Mouse (Mus musculus) midbrain, embryonic 11.5 days (tissue): ENCODE results near the gene Wdr25. TPM values are rescaled to one million over a fixed set of nuclear protein-coding genes. Genes with fewer than 3 reads are reported as not detected.

Experiments
- ATAC-seq: fragments of 200-750 bp; cut with Nextera tagmentation; 2 replicates; pipeline ENCODE4 v1.8.0; 2017; ENCODE audit warnings: moderate TSS enrichment, moderate library complexity; ENCODE audit not compliant: low FRiP score
- DNase-seq: peaks from one replicate; pipeline ENCODE4 v3.0.0; 2015; ENCODE audit warnings: low spot score; ENCODE audit errors: missing footprints
- H3K27ac ChIP-seq: fragments of 300-500 bp; sonication (generic); 2 replicates; pipeline ENCODE4 v1.5.1; 2014; ENCODE audit warnings: low read depth, low read length
- H3K27me3 ChIP-seq: fragments of 300-500 bp; sonication (generic); 2 replicates; pipeline ENCODE4 v1.6.1; 2014; ENCODE audit warnings: mild to moderate bottlenecking, low read length, moderate library complexity, mixed read lengths; ENCODE audit not compliant: control insufficient read depth, insufficient read depth
- H3K36me3 ChIP-seq: fragments of 300-500 bp; sonication (generic); 2 replicates; pipeline ENCODE4 v1.6.1; 2014; ENCODE audit warnings: mild to moderate bottlenecking, low read length, moderate library complexity, mixed read lengths; ENCODE audit not compliant: control insufficient read depth, insufficient read depth
- H3K4me1 ChIP-seq: fragments of 300-500 bp; sonication (generic); 2 replicates; pipeline ENCODE4 v1.6.1; 2014; ENCODE audit warnings: low read length; ENCODE audit not compliant: control insufficient read depth, insufficient read depth
- H3K4me2 ChIP-seq: fragments of 300-500 bp; sonication (generic); 2 replicates; pipeline ENCODE4 v1.6.1; 2014; ENCODE audit warnings: mild to moderate bottlenecking, moderate library complexity
- H3K4me3 ChIP-seq: fragments of 300-500 bp; sonication (generic); 2 replicates; pipeline ENCODE4 v1.5.1; 2014; ENCODE audit warnings: low read depth, low read length
- H3K9ac ChIP-seq: fragments of 300-500 bp; sonication (generic); 2 replicates; pipeline ENCODE4 v1.6.1; 2014; ENCODE audit warnings: low read length
- H3K9me3 ChIP-seq: fragments of 300-500 bp; sonication (generic); 2 replicates; pipeline ENCODE4 v1.6.1; 2016; ENCODE audit warnings: low read length; ENCODE audit not compliant: control insufficient read depth
- WGBS: fragments of 180-500 bp; shearing (Covaris S2); extraction: QIAGEN DNeasy Blood & Tissue Kit; methylation state at CpG from one replicate; pipeline ENCODE4 v1.1.7; 2014; 5-methylcytosine and 5-hydroxymethylcytosine counted together
- polyA plus RNA-seq: library from polyadenylated mRNA; unstranded; fragments of >200 nt; fragmentation: Nextera tagmentation; extraction: Ambion mirVana; gene quantifications from 2 replicates; pipeline ENCODE4 v1.2.1, GENCODE M21; 2014

Wdr25 gene
- polyA plus RNA-seq, 1 experiment from 2014 or later = 4.7 TPM

DNA sequence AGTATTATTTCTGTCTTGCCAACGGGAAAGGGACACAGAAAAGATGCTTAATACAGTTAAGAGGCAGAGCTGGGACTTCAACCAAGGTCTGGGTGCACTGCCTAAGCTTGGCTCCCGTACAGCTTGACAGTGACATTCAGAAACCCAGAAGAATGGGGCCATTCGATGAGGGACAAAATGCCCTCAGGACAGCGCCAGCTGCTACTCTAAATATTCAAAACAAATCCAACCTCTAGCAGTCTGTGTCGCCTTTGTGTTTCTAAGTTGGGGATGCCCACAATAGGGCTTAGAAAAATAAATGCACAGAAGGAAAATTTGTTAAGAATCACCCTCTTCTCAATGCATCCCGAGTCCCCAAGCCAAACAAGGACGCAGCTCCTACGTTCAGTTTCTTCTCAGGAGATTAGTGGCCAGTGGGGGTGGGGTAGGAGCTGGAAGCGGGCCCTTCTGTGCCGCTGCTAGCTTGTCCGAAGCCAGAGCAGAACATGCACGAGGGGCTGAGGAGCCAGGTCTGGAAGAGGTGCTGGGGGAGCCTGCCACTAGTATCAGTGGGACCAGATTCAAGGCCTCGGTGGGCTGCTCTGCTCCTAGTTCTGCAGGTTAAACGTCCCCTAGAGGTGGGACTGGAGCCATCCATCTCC, 144.9 kb downstream of the Wdr25 start:
- Histone ChIP-seq H3K9ac (peak overlapping the region; percentile 10; the same call in 1 of the 2 replicates), H3K4me2 (peak overlapping the region; percentile 10; the same call in 1 of the 2 replicates), H3K36me3 (no peaks in the 10 kb centered on the region), H3K9me3 (no peaks in the 10 kb centered on the region), H3K27me3 (peaks cover 4% of the 10 kb centered on the region), H3K27ac (peak overlapping the region; percentile 47), H3K4me3 (no peak overlapping the region), H3K4me1 (peaks cover 12% of the 10 kb centered on the region)
- DNase-seq (peak; percentile 84), ATAC-seq (peak; percentile 63)
- WGBS = 29% methylated on average over 14 of the region's 14 CpGs

GRCm38 (mm10) chr12:109039311-109039710, 145.9 kb downstream of the Wdr25 start:
- peaks cover 12% of the 10 kb centered on the region for H3K4me1 ChIP-seq
- ATAC-seq = no peak
- DNase-seq = no peak
- H3K4me3 ChIP-seq = no peak overlapping the region
- H3K9me3 ChIP-seq = no peaks in the 10 kb centered on the region
- H3K4me2 ChIP-seq = no peak overlapping the region
- WGBS = 85% methylated on average over 7 of the region's 7 CpGs
- no peaks in the 10 kb centered on the region for H3K27me3 ChIP-seq
- H3K27ac ChIP-seq = no peak overlapping the region
- H3K36me3 ChIP-seq = no peaks in the 10 kb centered on the region
- no peak overlapping the region for H3K9ac ChIP-seq

- Histone ChIP-seq H3K36me3 (no peaks in the 10 kb centered on the region), H3K27me3 (no peaks in the 10 kb centered on the region), H3K9ac (no peak overlapping the region), H3K9me3 (no peaks in the 10 kb centered on the region), H3K4me2 (no peak overlapping the region), H3K4me3 (no peak overlapping the region), H3K4me1 (no peaks in the 10 kb centered on the region), H3K27ac (no peak overlapping the region)
- 23% methylated on average over 5 of the region's 5 CpGs for WGBS
- DNase-seq (no peak), ATAC-seq (peak; percentile 34; the same call in 1 of the 2 replicates)
Measured at GRCm38 (mm10) chr12:109044497-109044896, 151.1 kb downstream of the Wdr25 start.

DNA sequence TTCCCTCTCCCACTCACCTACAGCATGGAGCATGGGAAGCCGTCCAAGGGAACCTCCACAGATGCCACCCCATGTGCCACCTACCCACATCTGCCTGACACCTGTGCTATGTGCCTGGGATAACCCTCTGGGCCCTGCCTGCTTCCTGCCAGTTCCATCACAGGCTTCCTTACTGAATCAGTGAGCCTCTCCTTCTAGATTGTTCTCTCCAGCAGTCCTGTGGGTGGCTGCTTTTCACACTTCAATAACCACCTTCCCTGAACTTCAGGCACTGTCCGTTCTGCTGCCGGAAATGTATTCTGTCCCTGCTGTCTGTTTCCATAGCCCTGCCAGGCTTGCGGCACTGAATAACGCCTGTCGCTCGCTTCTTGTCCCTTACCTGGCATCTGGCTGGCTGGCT, 152.2 kb downstream of the Wdr25 start:
- no peaks in the 10 kb centered on the region for H3K9me3 ChIP-seq

DNA sequence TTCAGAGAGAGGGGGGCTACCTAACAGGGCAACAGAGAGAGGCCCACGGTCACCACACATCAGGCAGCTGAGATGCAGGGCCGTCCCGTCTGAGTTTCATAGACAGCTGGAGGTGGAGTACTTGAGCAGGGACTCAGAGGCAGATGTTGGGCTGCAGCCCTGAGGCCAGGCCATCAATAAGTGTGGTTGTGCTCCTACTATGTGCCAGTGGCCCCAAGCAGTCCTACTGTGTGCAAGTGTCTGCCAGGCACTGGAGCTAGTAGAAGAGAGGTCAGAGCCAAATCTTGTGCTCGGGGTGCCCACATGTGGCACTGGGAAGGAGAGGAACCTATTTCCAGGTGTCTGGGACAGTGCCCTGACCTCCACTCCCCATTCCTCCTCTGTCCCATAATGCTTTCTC, 156.5 kb downstream of the Wdr25 start:
- no peak overlapping the region for H3K4me3 ChIP-seq
- no peak overlapping the region for H3K27ac ChIP-seq
- peaks cover 37% of the 10 kb centered on the region for H3K27me3 ChIP-seq
- no peak overlapping the region for H3K9ac ChIP-seq
- 89% methylated on average over 4 of the region's 4 CpGs for WGBS
- H3K9me3 ChIP-seq = no peaks in the 10 kb centered on the region
- no peak overlapping the region for H3K4me2 ChIP-seq
- DNase-seq (no peak), ATAC-seq (no peak)
- H3K4me1 ChIP-seq = peaks cover 21% of the 10 kb centered on the region
- no peaks in the 10 kb centered on the region for H3K36me3 ChIP-seq

More for the DNA sequence above, 152.2 kb downstream of the Wdr25 start:
- ATAC-seq (no peak), DNase-seq (no peak)
- Histone ChIP-seq H3K36me3 (no peaks in the 10 kb centered on the region), H3K4me2 (no peak overlapping the region), H3K27ac (no peak overlapping the region), H3K9ac (no peak overlapping the region), H3K4me3 (no peak overlapping the region), H3K4me1 (no peaks in the 10 kb centered on the region), H3K27me3 (no peaks in the 10 kb centered on the region)
- 88% methylated on average over 7 of the region's 7 CpGs for WGBS

- peak overlapping the region; percentile 91 for H3K4me2 ChIP-seq
- peak; percentile 95 for DNase-seq
- peak; percentile 24 for ATAC-seq
- peak overlapping the region; percentile 60 for H3K9ac ChIP-seq
- H3K27me3 ChIP-seq = peaks cover 41% of the 10 kb centered on the region
- H3K27ac ChIP-seq = no peak overlapping the region
- H3K9me3 ChIP-seq = no peaks in the 10 kb centered on the region
- under 1% methylated on average over 88 of the region's 105 CpGs for WGBS
- peak overlapping the region; percentile 51 for H3K4me3 ChIP-seq
- H3K4me1 ChIP-seq = peaks cover 23% of the 10 kb centered on the region
- no peaks in the 10 kb centered on the region for H3K36me3 ChIP-seq
Measured at GRCm38 (mm10) chr12:109053020-109053806, 159.8 kb downstream of the Wdr25 start.

- DNase-seq = no peak
- Histone ChIP-seq H3K27ac (no peak overlapping the region), H3K27me3 (peaks cover 25% of the 10 kb centered on the region), H3K4me1 (peaks cover 17% of the 10 kb centered on the region), H3K36me3 (no peaks in the 10 kb centered on the region), H3K9ac (no peak overlapping the region), H3K4me2 (no peak overlapping the region), H3K4me3 (no peak overlapping the region), H3K9me3 (no peaks in the 10 kb centered on the region)
- 76% methylated on average over 4 of the region's 4 CpGs for WGBS
- ATAC-seq = no peak
Measured at GRCm38 (mm10) chr12:109057736-109058135, 164.3 kb downstream of the Wdr25 start.

- no peaks in the 10 kb centered on the region for H3K9me3 ChIP-seq
- no peak overlapping the region for H3K27ac ChIP-seq
- H3K27me3 ChIP-seq = peaks cover 16% of the 10 kb centered on the region
- ATAC-seq (no peak), DNase-seq (no peak)
- 78% methylated on average over 8 of the region's 8 CpGs for WGBS
- H3K36me3 ChIP-seq = no peaks in the 10 kb centered on the region
- H3K9ac ChIP-seq = no peak overlapping the region
- H3K4me3 ChIP-seq = no peak overlapping the region
- no peak overlapping the region for H3K4me2 ChIP-seq
- peaks cover 8% of the 10 kb centered on the region for H3K4me1 ChIP-seq
Measured at GRCm38 (mm10) chr12:109058660-109059059, 165.2 kb downstream of the Wdr25 start.

DNA sequence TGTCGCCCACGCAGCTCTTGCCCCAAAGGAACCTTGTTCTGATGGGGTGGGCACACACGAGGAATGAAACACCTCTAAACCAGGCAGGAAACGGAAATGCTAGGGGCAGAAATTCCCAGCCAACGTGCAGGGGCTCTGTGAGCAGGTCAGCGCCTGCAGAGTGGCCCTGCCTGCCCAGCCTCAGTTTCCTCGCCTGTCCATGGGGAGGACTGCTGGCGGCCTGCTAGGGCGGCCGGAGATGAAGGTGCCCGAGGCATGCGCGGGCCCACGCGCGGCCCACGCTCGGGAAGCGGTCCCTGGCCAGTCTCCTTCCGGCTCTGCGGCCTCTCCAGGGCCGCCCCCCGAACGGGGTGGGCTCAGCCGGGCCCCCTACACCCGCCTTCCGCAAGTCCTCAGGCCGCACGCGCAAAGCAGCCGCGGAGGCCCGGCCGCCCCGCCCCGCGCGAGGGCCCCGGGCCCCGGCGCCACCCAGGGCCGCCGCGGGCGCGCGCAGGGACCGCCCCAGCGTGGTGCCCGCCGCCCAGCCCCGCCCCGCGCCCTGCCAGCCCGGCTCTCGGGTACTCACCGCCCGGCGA, 174.2 kb downstream of the Wdr25 start:
- peak; percentile 90 for ATAC-seq
- Histone ChIP-seq H3K27ac (no peak overlapping the region), H3K36me3 (no peaks in the 10 kb centered on the region), H3K4me1 (peaks cover 5% of the 10 kb centered on the region; the same call in 1 of the 2 replicates), H3K4me3 (peak overlapping the region; percentile 63), H3K9ac (peak overlapping the region; percentile 79), H3K9me3 (no peaks in the 10 kb centered on the region), H3K4me2 (peak overlapping the region; percentile 85), H3K27me3 (no peaks in the 10 kb centered on the region)
- no peak for DNase-seq
- 3% methylated on average over 29 of the region's 59 CpGs for WGBS
